Mouse (Mus musculus): ENCODE data around the gene Efcab5. TPM values are rescaled to one million over a fixed set of nuclear protein-coding genes. Genes with fewer than 3 reads are reported as not detected.

The Efcab5 gene
- polyA plus RNA-seq, 1 experiment from 2014 or later, result 0.37 TPM

DNA sequence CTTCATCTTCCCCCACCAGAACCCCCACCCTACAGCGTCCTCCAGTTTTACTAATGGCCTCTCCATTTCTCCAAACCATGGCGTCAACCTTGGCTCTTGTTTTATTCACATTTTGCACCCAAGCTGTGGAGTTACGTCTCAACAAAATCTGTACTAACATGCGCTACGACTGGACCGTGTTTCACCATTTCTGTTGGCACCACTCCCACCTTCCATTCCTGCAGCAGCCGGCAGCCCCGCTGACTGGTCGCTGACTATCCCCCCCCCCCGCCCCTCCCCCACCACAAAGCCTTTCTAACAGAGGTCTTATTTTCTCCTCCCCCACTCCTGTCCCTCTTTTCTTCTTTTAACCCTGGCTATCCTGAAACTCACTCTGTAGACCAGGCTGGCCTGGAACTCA is 93.6 kb downstream of the Efcab5 start:
- Histone ChIP-seq H3K27ac (ENCODE audit: low read length) (no peak overlapping the region), H3K4me1 (ENCODE audit: control insufficient read depth, insufficient read depth, low read length) (0 out of 2 replicates have a peak, but pooled peaks cover 2% of the 10 kb centered on the region), H3K9me3 (replicated peaks; ENCODE audit: control insufficient read depth, low read length) (no peaks in the 10 kb centered on the region), H3K4me3 (replicated peaks; ENCODE audit: low read length) (no peak overlapping the region), H3K36me3 (ENCODE audit: control insufficient read depth, insufficient read depth, low read length) (no peaks in the 10 kb centered on the region), H3K9ac (ENCODE audit: low read length) (no peak overlapping the region), H3K27me3 (ENCODE audit: control insufficient read depth, insufficient read depth, low read length) (peaks cover 4% of the 10 kb centered on the region; the same call in 1 of the 2 replicates), H3K4me2 (ENCODE audit: low read depth, low read length) (no peak overlapping the region)
- 61% methylated on average over 10 of the region's 10 CpGs for WGBS
- ATAC-seq (ENCODE audit: insufficient read depth, low FRiP score), result no peak

- no peak overlapping the region for H3K9ac ChIP-seq (ENCODE audit: low read length)
- no peak for ATAC-seq (ENCODE audit: insufficient read depth, low FRiP score)
- H3K27me3 ChIP-seq (ENCODE audit: control insufficient read depth, insufficient read depth, low read length), result peaks cover under 1% of the 10 kb centered on the region; the same call in 1 of the 2 replicates
- no peak overlapping the region for H3K27ac ChIP-seq (ENCODE audit: low read length)
- no peak overlapping the region for H3K4me2 ChIP-seq (ENCODE audit: low read depth, low read length)
- no peak overlapping the region for H3K4me3 ChIP-seq (replicated peaks; ENCODE audit: low read length)
- H3K4me1 ChIP-seq (ENCODE audit: control insufficient read depth, insufficient read depth, low read length), result 0 out of 2 replicates have a peak, but pooled peaks cover 2% of the 10 kb centered on the region
- no peaks in the 10 kb centered on the region for H3K36me3 ChIP-seq (ENCODE audit: control insufficient read depth, insufficient read depth, low read length)
- 36% methylated on average over 8 of the region's 8 CpGs for WGBS
- no peaks in the 10 kb centered on the region for H3K9me3 ChIP-seq (replicated peaks; ENCODE audit: control insufficient read depth, low read length)
These were observed 94.6 kb downstream of the Efcab5 start for GRCm38 (mm10) chr11:77094136-77094535.

DNA sequence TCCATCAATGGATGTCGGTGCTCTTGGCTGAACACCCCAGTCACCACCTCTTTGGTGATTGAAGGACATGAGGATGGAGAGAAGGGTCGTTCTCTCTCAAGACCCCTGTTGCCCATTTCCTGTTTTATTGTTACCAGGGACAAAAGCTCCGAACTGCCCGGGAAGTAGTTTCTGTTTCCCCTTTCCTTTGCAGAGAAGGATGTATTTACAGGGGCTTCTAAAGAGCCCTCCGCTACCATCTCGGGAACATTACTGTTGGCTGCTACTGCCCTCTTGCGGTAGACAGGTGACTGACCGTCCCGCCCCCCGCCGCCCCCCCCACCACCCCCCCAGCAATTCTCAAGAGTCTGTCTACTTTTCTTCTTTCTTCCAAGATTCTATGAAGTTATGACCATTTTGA is 95.6 kb downstream of the Efcab5 start:
- no peaks in the 10 kb centered on the region for H3K9me3 ChIP-seq (replicated peaks; ENCODE audit: control insufficient read depth, low read length)
- no peak for ATAC-seq (ENCODE audit: insufficient read depth, low FRiP score)
- 2% methylated on average over 11 of the region's 11 CpGs for WGBS
- peak overlapping the region; percentile 46 for H3K4me2 ChIP-seq (ENCODE audit: low read depth, low read length)
- H3K4me1 ChIP-seq (ENCODE audit: control insufficient read depth, insufficient read depth, low read length), result 0 out of 2 replicates have a peak, but pooled peaks cover 2% of the 10 kb centered on the region
- H3K36me3 ChIP-seq (ENCODE audit: control insufficient read depth, insufficient read depth, low read length), result no peaks in the 10 kb centered on the region
- H3K27me3 ChIP-seq (ENCODE audit: control insufficient read depth, insufficient read depth, low read length), result no peaks in the 10 kb centered on the region
- no peak overlapping the region for H3K27ac ChIP-seq (ENCODE audit: low read length)
- H3K4me3 ChIP-seq (replicated peaks; ENCODE audit: low read length), result peak overlapping the region; percentile 30
- 0 out of 2 replicates have a peak overlapping the region, but pooled peaks have one; percentile 23 for H3K9ac ChIP-seq (ENCODE audit: low read length)

DNA sequence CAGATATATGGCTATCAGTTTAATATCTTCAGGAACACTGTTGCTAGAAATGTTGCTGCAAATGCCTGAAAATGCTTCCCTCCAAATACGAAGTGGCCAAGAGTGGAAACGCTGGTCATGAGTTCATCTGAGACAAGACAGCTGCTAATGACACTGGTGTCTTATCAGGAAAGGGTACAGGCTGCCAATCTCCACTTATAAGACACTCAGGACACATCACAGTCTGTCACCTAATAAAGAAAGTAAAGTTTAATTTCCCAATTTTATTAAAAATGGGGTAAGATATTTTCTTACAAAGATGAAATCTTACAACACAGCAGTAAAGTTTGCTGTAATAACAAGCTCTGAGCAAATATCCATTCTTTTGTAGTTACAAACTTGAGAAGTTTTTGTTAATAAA is 99.6 kb downstream of the Efcab5 start:
- Histone ChIP-seq H3K4me1 (ENCODE audit: control insufficient read depth, insufficient read depth, low read length) (0 out of 2 replicates have a peak, but pooled peaks cover 2% of the 10 kb centered on the region), H3K4me3 (replicated peaks; ENCODE audit: low read length) (no peak overlapping the region), H3K9ac (ENCODE audit: low read length) (no peak overlapping the region), H3K9me3 (replicated peaks; ENCODE audit: control insufficient read depth, low read length) (no peaks in the 10 kb centered on the region), H3K27ac (ENCODE audit: low read length) (no peak overlapping the region), H3K36me3 (ENCODE audit: control insufficient read depth, insufficient read depth, low read length) (no peaks in the 10 kb centered on the region), H3K4me2 (ENCODE audit: low read depth, low read length) (no peak overlapping the region), H3K27me3 (ENCODE audit: control insufficient read depth, insufficient read depth, low read length) (no peaks in the 10 kb centered on the region)
- WGBS, result 57% methylated on average over 2 of the region's 2 CpGs
- no peak for ATAC-seq (ENCODE audit: insufficient read depth, low FRiP score)

- H3K9me3 ChIP-seq (replicated peaks; ENCODE audit: control insufficient read depth, low read length), result no peaks in the 10 kb centered on the region
- H3K4me1 ChIP-seq (ENCODE audit: control insufficient read depth, insufficient read depth, low read length), result no peaks in the 10 kb centered on the region
- H3K4me2 ChIP-seq (ENCODE audit: low read depth, low read length), result no peak overlapping the region
- no peak for ATAC-seq (ENCODE audit: insufficient read depth, low FRiP score)
- no peaks in the 10 kb centered on the region for H3K36me3 ChIP-seq (ENCODE audit: control insufficient read depth, insufficient read depth, low read length)
- H3K9ac ChIP-seq (ENCODE audit: low read length), result no peak overlapping the region
- no peak overlapping the region for H3K4me3 ChIP-seq (replicated peaks; ENCODE audit: low read length)
- H3K27me3 ChIP-seq (ENCODE audit: control insufficient read depth, insufficient read depth, low read length), result no peaks in the 10 kb centered on the region
- H3K27ac ChIP-seq (ENCODE audit: low read length), result no peak overlapping the region
- 77% methylated on average over 2 of the region's 2 CpGs for WGBS
These were observed 101.8 kb downstream of the Efcab5 start for GRCm38 (mm10) chr11:77087004-77087403.

- Histone ChIP-seq H3K36me3 (ENCODE audit: control insufficient read depth, insufficient read depth, low read length) (no peaks in the 10 kb centered on the region), H3K4me3 (replicated peaks; ENCODE audit: low read length) (no peak overlapping the region), H3K9me3 (replicated peaks; ENCODE audit: control insufficient read depth, low read length) (no peaks in the 10 kb centered on the region), H3K9ac (ENCODE audit: low read length) (no peak overlapping the region), H3K27me3 (ENCODE audit: control insufficient read depth, insufficient read depth, low read length) (0 out of 2 replicates have a peak, but pooled peaks cover 3% of the 10 kb centered on the region), H3K27ac (ENCODE audit: low read length) (no peak overlapping the region), H3K4me2 (ENCODE audit: low read depth, low read length) (no peak overlapping the region), H3K4me1 (ENCODE audit: control insufficient read depth, insufficient read depth, low read length) (no peaks in the 10 kb centered on the region)
- 51% methylated on average over 5 of the region's 5 CpGs for WGBS
- ATAC-seq (ENCODE audit: insufficient read depth, low FRiP score), result no peak
These were observed 104.6 kb downstream of the Efcab5 start for GRCm38 (mm10) chr11:77084001-77084682.

DNA sequence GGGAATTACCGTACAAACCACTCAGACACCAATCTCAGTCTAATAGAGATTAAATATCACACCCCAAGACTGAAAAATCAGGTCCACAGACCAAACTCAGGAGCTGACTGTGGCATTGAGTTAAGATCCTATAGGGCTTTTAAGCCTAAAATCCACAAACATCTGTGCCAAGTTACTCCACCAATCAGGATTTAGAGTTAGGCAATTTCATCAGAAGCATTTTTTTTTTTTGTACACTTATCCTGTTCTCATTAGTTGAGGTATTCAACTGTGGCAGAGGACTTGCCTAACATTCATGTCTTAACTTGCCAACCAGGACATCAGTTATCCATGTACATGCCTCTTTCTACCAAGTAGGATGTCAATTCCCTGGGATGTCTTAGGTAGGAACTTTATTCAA is 109.4 kb downstream of the Efcab5 start:
- no peaks in the 10 kb centered on the region for H3K36me3 ChIP-seq (ENCODE audit: control insufficient read depth, insufficient read depth, low read length)
- no peak overlapping the region for H3K27ac ChIP-seq (ENCODE audit: low read length)
- ATAC-seq (ENCODE audit: insufficient read depth, low FRiP score), result no peak
- H3K4me1 ChIP-seq (ENCODE audit: control insufficient read depth, insufficient read depth, low read length), result no peaks in the 10 kb centered on the region
- WGBS, result 97% methylated on average over 1 of the region's 1 CpGs
- H3K4me3 ChIP-seq (replicated peaks; ENCODE audit: low read length), result no peak overlapping the region
- H3K9ac ChIP-seq (ENCODE audit: low read length), result no peak overlapping the region
- 0 out of 2 replicates have a peak, but pooled peaks cover 3% of the 10 kb centered on the region for H3K27me3 ChIP-seq (ENCODE audit: control insufficient read depth, insufficient read depth, low read length)
- H3K9me3 ChIP-seq (replicated peaks; ENCODE audit: control insufficient read depth, low read length), result no peaks in the 10 kb centered on the region
- H3K4me2 ChIP-seq (ENCODE audit: low read depth, low read length), result no peak overlapping the region

- H3K27me3 ChIP-seq (ENCODE audit: control insufficient read depth, insufficient read depth, low read length), result 0 out of 2 replicates have a peak, but pooled peaks cover 3% of the 10 kb centered on the region
- ATAC-seq (ENCODE audit: insufficient read depth, low FRiP score), result peak; percentile 99
- peak within 1 kb of the TSS; percentile 94 for H3K4me3 ChIP-seq (replicated peaks; ENCODE audit: low read length)
- peak within 1 kb of the TSS; percentile 91 for H3K4me2 ChIP-seq (ENCODE audit: low read depth, low read length)
- 4% methylated on average over 48 of the region's 48 CpGs for WGBS
- peak within 1 kb of the TSS; percentile 81 for H3K27ac ChIP-seq (ENCODE audit: low read length)
- H3K9me3 ChIP-seq (replicated peaks; ENCODE audit: control insufficient read depth, low read length), result no peaks in the 10 kb centered on the region
- H3K9ac ChIP-seq (ENCODE audit: low read length), result peak within 1 kb of the TSS; percentile 88
- H3K36me3 ChIP-seq (ENCODE audit: control insufficient read depth, insufficient read depth, low read length), result peaks cover 3% of the 10 kb centered on the region; the same call in 1 of the 2 replicates
- no peaks in the 10 kb centered on the region for H3K4me1 ChIP-seq (ENCODE audit: control insufficient read depth, insufficient read depth, low read length)
These were observed 110.3 kb downstream of the Efcab5 start, which contains the start of gene Nsrp1 for GRCm38 (mm10) chr11:77078273-77079134. Gene Nsrp1, minus strand, starts transcription at chr11:77078435.

DNA sequence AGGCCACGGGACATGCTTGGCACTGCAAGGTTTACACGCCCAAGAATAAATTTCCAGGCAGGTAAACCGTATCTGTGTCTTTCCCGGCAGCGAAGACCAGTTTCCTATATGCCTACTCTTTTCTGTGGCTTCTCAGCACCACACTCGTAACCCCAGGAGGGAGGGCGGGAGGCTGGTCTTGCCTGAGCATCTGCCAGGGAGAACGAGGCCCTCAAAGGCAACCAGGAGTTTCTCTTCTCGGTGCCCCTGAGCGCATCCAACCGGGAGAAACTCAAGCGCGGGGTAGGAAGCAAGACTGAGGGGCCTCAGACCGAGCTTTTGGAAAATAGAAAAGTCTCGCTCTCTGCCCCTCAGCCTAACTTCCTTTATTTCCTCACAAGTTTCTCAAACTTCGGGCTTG is 111.0 kb downstream of the Efcab5 start:
- Histone ChIP-seq H3K27ac (ENCODE audit: low read length) (peak overlapping the region; percentile 81), H3K9ac (ENCODE audit: low read length) (peak overlapping the region; percentile 88), H3K9me3 (replicated peaks; ENCODE audit: control insufficient read depth, low read length) (no peaks in the 10 kb centered on the region), H3K27me3 (ENCODE audit: control insufficient read depth, insufficient read depth, low read length) (0 out of 2 replicates have a peak, but pooled peaks cover 3% of the 10 kb centered on the region), H3K4me1 (ENCODE audit: control insufficient read depth, insufficient read depth, low read length) (no peaks in the 10 kb centered on the region), H3K4me2 (ENCODE audit: low read depth, low read length) (peak overlapping the region; percentile 91), H3K4me3 (replicated peaks; ENCODE audit: low read length) (peak overlapping the region; percentile 94), H3K36me3 (ENCODE audit: control insufficient read depth, insufficient read depth, low read length) (peaks cover 7% of the 10 kb centered on the region; the same call in 1 of the 2 replicates)
- ATAC-seq (ENCODE audit: insufficient read depth, low FRiP score), result 0 out of 2 replicates have a peak, but pooled peaks have one; percentile 34
- 3% methylated on average over 16 of the region's 16 CpGs for WGBS
